Mouse (Mus musculus) heart, adult 2 months (tissue): ENCODE measurements around the gene Mettl24.

Experiments
- CTCF ChIP-seq: fragments of 200-600 bp; IDR thresholded peaks from 2 replicates; pipeline ENCODE4 v1.8.1; 2022; ENCODE audit warnings: antibody characterized with exemption, mild to moderate bottlenecking, moderate library complexity
- EP300 ChIP-seq: fragments of 200-500 bp; IDR thresholded peaks from 2 replicates; pipeline ENCODE4 v1.6.1; 2011; ENCODE audit warnings: low read depth, low read length, control low read depth; ENCODE audit not compliant: insufficient read depth
- POLR2A ChIP-seq: fragments of 200-500 bp; IDR thresholded peaks from 2 replicates; pipeline ENCODE4 v1.6.1; 2011; ENCODE audit warnings: mild to moderate bottlenecking, low read depth, low read length, control low read depth; ENCODE audit not compliant: insufficient read depth

DNA sequence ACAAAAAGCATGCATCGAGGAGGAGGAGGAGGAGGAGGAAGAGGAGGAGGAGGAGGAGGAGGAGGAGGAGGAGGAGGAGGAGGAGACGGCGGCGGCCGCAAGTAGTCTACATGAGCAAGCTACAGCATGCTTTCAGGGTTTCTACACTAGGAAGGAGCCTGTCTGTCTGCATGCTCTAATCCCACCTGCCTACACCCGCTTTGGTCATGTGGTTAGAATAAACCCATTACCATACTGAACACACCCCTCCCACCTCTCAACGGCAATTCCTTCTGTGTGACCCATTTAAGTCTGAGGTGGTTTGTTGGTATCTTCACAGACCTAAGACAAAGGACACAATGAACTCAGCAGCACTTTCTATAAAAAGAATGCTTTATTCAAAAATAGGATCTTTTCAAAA lies 148.2 kb downstream of the Mettl24 start:
- TF ChIP-seq CTCF, result no peak
- TF ChIP-seq EP300, result no peak
- TF ChIP-seq POLR2A, result no peak
